Mouse (Mus musculus) heart, adult 2 months (tissue): ENCODE data around the gene Evpl. TPM values are rescaled to one million over a fixed set of nuclear protein-coding genes. Genes with fewer than 3 reads are reported as not detected.
A peak's percentile ranks its signal among the peaks of the same experiment; 100 is the strongest.

ENCODE experiments used
- DNase-seq, 2 experiments: peaks; one replicate each; pipeline ENCODE4 v3.0.0; 2021
- H3K27ac ChIP-seq: fragments of 200-600 bp; 2 replicates; pipeline ENCODE4 v1.8.1; 2022
- H3K27me3 ChIP-seq: fragments of 200-500 bp; 2 replicates; pipeline ENCODE4 v1.6.1; 2012; ENCODE audit warnings: mild to moderate bottlenecking, low read length, inconsistent platforms, mixed read lengths; ENCODE audit not compliant: control insufficient read depth, insufficient read depth
- H3K36me3 ChIP-seq: fragments of 200-500 bp; 2 replicates; pipeline ENCODE4 v1.6.1; 2012; ENCODE audit warnings: low read length, inconsistent platforms; ENCODE audit not compliant: control insufficient read depth, insufficient read depth
- H3K4me1 ChIP-seq: fragments of 200-500 bp; 2 replicates; pipeline ENCODE4 v1.6.1; 2011; ENCODE audit warnings: low read length; ENCODE audit not compliant: control insufficient read depth, insufficient read depth
- H3K4me3 ChIP-seq: fragments of 200-600 bp; 2 replicates; pipeline ENCODE4 v1.8.1; 2022
- H3K79me2 ChIP-seq: fragments of 200-500 bp; replicated peaks from 2 replicates; pipeline ENCODE4 v1.6.1; 2012; ENCODE audit warnings: mild to moderate bottlenecking, inconsistent platforms, low read length, moderate library complexity, mixed read lengths; ENCODE audit not compliant: control insufficient read depth, insufficient read depth
- H3K9ac ChIP-seq: fragments of 200-500 bp; 2 replicates; pipeline ENCODE4 v1.6.1; 2012; ENCODE audit warnings: low read depth, mild to moderate bottlenecking, control low read depth, inconsistent platforms, low read length, mixed read lengths
- CTCF ChIP-seq: fragments of 200-600 bp; IDR thresholded peaks from 2 replicates; pipeline ENCODE4 v1.8.1; 2022; ENCODE audit warnings: antibody characterized with exemption, mild to moderate bottlenecking, moderate library complexity
- EP300 ChIP-seq: fragments of 200-500 bp; IDR thresholded peaks from 2 replicates; pipeline ENCODE4 v1.6.1; 2011; ENCODE audit warnings: low read depth, low read length, control low read depth; ENCODE audit not compliant: insufficient read depth
- POLR2A ChIP-seq: fragments of 200-500 bp; IDR thresholded peaks from 2 replicates; pipeline ENCODE4 v1.6.1; 2011; ENCODE audit warnings: mild to moderate bottlenecking, low read depth, low read length, control low read depth; ENCODE audit not compliant: insufficient read depth
- whole genome bisulfite sequencing: fragments of 180-500 bp; shearing (Covaris S2); methylation state at CpG from one replicate; pipeline ENCODE4 v1.1.7; 2018; 5-methylcytosine and 5-hydroxymethylcytosine counted together
- intact Hi-C: fragments of 180-260 bp; cut with DNase I; formaldehyde crosslinking; loops from one replicate; pipeline ENCODE4 v1.15.1; 2025
- polyA plus RNA-seq: library from polyadenylated mRNA; depleted of rRNA; stranded (reverse); fragments of >200 nt; gene quantifications from 2 replicates; pipeline ENCODE4 v1.2.3, GENCODE M21; 2012
- total RNA-seq, 2 experiments: library from RNA; stranded (reverse); gene quantifications; 2 replicates each; pipeline ENCODE4 v1.2.3; 2021

The Evpl gene
- total and polyA plus RNA-seq, 3 experiments: 0.29 to 0.50 (median 0.39) TPM

DNA sequence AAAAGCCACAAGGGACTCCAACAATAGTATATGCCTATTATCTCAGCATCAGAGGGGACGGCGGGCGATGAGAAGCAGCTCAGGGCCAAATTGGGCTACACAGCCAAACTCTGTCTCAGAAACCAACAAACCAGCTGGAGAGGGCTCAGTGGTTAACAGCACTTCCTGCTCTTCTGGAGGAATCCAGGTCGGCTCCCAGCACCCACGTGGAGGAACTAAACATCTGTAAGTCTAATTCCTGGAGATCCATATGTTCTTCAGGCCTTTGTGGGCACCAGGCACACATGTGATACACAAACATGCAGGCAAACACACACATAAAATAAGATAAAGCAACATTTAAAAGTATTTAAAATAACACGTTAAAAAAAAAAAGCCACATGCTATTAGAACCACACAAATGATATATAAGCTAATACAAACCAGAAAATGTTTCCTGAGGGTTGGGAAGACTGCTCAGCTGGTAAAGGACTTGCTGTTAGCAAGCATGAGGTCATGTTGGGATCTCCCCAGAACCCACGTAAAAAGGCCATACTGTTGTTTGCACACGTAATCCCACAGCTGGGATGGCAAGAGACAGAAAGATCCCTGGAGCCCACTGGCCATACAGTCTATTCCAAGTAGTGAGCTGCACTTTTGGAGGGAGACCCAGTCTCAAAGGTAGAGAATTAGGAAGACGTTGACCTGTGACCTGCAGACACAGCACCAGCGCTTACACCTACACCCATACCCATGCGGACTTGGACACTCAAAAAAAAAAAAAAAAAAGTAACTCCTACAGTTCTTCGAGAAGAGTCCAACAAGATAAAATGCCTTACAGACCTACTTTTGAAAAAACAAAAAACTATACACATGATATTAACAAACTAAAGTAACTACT is 35.0 kb upstream of the Evpl start:
- Histone ChIP-seq H3K4me3 (peak overlapping the region; percentile 78), H3K79me2 (0 out of 2 replicates have a peak, but pooled peaks cover 3% of the 10 kb centered on the region), H3K9ac (no peak overlapping the region; the same call in 1 of the 2 replicates), H3K4me1 (peaks cover 7% of the 10 kb centered on the region), H3K36me3 (no peaks in the 10 kb centered on the region), H3K27me3 (no peaks in the 10 kb centered on the region), H3K27ac (no peak overlapping the region)
- DNase-seq: no peak
- intact Hi-C loops: no loop called here
- 28% methylated on average over 12 of the region's 12 CpGs for WGBS
- no peak for TF ChIP-seq POLR2A
- no peak for TF ChIP-seq CTCF
- no peak for TF ChIP-seq EP300

DNA sequence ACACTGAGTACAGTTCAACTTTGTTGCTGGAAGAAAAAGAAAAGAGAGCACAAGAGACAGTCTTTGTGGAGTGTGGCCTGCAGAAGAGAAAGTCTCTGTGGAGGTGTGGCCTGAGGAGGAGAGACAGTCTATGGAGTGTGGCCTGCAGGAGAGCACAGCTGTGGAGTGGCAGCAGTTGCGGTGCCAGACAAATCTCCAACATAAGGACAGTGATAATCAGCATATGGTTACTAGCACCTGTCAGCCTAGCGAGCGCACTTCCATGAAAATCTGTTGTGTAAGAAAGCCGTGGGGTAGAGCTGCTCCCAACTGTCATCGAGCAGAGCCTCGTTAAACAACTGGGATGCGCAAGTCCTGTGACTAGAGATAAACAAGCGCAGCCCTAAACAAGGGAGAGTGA is 31.7 kb upstream of the Evpl start:
- no peaks in the 10 kb centered on the region for H3K36me3 ChIP-seq
- intact Hi-C loops: no loop called here
- 0 out of 2 replicates have a peak, but pooled peaks cover 3% of the 10 kb centered on the region for H3K79me2 ChIP-seq
- WGBS: 91% methylated on average over 8 of the region's 8 CpGs
- peaks cover 6% of the 10 kb centered on the region for H3K4me1 ChIP-seq
- TF ChIP-seq EP300: no peak
- TF ChIP-seq CTCF: no peak
- TF ChIP-seq POLR2A: no peak
- no peak overlapping the region for H3K9ac ChIP-seq
- no peak overlapping the region for H3K4me3 ChIP-seq
- H3K27ac ChIP-seq: no peak overlapping the region
- no peaks in the 10 kb centered on the region for H3K27me3 ChIP-seq
- no peak for DNase-seq

DNA sequence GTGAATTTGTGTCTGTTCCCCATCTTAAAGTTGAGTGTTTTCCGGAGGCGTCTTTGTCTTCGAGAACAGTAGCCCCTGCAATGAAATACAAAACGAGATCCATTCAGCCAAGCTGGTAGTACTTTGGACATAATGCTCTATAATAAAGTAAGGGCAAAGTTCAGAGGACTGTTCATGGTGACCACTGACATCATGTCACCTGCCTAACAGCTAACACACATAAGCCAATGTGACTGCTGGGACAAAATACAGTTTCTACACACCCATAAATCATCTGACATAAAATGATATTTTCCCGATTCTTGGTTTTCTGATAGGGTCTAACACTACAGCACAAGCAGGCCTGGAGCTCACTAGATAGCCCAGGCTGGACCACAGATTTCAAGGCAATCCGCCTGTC is 30.4 kb upstream of the Evpl start:
- no peak for DNase-seq
- no peaks in the 10 kb centered on the region for H3K36me3 ChIP-seq
- no peaks in the 10 kb centered on the region for H3K27me3 ChIP-seq
- no peak overlapping the region for H3K9ac ChIP-seq
- TF ChIP-seq CTCF (no peak), POLR2A (no peak), EP300 (no peak)
- H3K79me2 ChIP-seq: 0 out of 2 replicates have a peak, but pooled peaks cover 3% of the 10 kb centered on the region
- intact Hi-C loops: no loop called here
- H3K4me1 ChIP-seq: peaks cover 6% of the 10 kb centered on the region
- H3K27ac ChIP-seq: no peak overlapping the region
- WGBS: 98% methylated on average over 6 of the region's 6 CpGs
- no peak overlapping the region for H3K4me3 ChIP-seq

DNA sequence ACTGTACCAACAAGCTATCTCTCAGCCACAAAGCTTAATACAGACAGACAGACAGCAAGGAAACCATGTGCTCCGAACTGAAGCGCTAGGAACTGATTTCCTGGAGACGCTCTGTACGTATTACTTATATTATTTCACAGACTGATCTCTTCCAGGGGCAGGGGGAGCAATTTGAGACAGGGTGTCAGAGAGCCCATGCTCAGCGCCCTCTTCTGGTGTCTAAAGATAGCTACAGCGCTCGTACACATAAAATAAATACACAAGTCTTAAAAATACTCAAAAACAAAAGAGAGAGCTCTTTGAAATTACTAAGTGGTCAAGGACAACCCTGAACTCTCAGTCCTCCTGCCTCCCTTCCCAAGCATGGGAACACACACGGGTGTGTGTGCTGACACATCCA is 29.8 kb upstream of the Evpl start:
- no peaks in the 10 kb centered on the region for H3K36me3 ChIP-seq
- intact Hi-C loops: no loop called here

DNA sequence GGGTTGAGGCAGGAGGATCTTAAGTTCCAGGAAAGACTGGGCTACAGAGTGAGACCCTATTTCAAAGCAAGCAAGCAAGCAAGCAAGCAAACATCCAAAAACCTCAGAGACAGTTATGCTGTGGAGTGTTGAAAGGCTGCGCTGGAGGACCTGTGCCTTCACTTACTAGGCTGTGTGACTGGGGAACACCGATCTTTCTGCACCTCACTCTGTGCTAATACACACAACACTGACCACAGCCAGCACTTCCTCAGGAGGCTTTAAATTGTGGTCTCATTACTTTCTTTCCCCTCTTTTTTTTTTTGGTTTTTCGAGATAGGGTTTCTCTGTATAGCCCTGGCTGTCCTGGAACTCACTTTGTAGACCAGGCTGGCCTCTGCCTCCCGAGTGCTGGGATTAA is 28.0 kb upstream of the Evpl start:
- intact Hi-C loops: no loop called here
- no peak for DNase-seq
- TF ChIP-seq CTCF: no peak
- no peak for TF ChIP-seq POLR2A
- TF ChIP-seq EP300: no peak
- Histone ChIP-seq H3K4me1 (no peaks in the 10 kb centered on the region), H3K79me2 (0 out of 2 replicates have a peak, but pooled peaks cover 1% of the 10 kb centered on the region), H3K4me3 (no peak overlapping the region), H3K27me3 (no peaks in the 10 kb centered on the region), H3K36me3 (no peaks in the 10 kb centered on the region), H3K27ac (no peak overlapping the region), H3K9ac (no peak overlapping the region)
- WGBS: 89% methylated on average over 4 of the region's 4 CpGs

More for the DNA sequence above, 29.8 kb upstream of the Evpl start:
- Histone ChIP-seq H3K79me2 (0 out of 2 replicates have a peak, but pooled peaks cover 3% of the 10 kb centered on the region), H3K27me3 (no peaks in the 10 kb centered on the region), H3K4me3 (no peak overlapping the region), H3K4me1 (peaks cover 3% of the 10 kb centered on the region; the same call in 1 of the 2 replicates), H3K9ac (no peak overlapping the region), H3K27ac (no peak overlapping the region)
- no peak for DNase-seq
- WGBS: 83% methylated on average over 8 of the region's 8 CpGs
- TF ChIP-seq CTCF (peak; percentile 40), POLR2A (no peak), EP300 (no peak)

DNA sequence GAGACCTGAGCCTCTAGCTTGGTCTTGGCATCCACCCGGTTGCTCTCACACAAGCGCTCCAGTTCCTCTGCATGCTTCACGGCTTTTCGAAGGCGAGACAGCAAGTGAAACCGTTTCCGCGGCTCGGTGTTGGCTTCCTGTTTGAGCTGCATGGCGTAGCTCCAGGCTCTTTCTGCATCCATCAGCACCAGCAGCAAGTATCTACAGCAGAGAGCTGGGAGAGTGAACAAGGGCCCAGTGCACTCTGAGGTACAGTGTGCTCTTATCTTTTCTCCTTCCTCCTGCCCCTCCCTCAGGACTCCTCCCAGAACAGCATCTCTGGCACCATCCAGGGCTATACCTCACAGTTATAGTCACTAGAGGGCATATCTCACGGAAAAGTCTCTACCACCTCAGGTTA is 27.5 kb upstream of the Evpl start:
- intact Hi-C loops: no loop called here
- Histone ChIP-seq H3K36me3 (no peaks in the 10 kb centered on the region), H3K9ac (no peak overlapping the region), H3K27me3 (no peaks in the 10 kb centered on the region), H3K79me2 (no peaks in the 10 kb centered on the region), H3K4me1 (no peaks in the 10 kb centered on the region), H3K4me3 (no peak overlapping the region), H3K27ac (no peak overlapping the region)
- no peak for DNase-seq
- TF ChIP-seq CTCF (no peak), EP300 (no peak), POLR2A (no peak)
- 68% methylated on average over 11 of the region's 11 CpGs for WGBS
